In genomic region chr9:40453889-40454288, GRCm38 (mm10) we compare ENCODE assay signal across 16 mouse cellular contexts.
DNase-seq lines count a peak whose midpoint lies in the region; ATAC-seq and TF ChIP-seq lines count a peak whose summit lies in the region.
"Had no signal": no experiment of that assay in that cellular context is flagged by ENCODE, and none has a peak within 500 bp of the region (broad histone marks: within the 10 kb centered on the region; RNA-seq: fewer than 3 reads in every experiment).

No protein-coding gene starts in this region.

- H3K4me2 ChIP-seq in forebrain, postnatal 0 days (ENCODE audit: low read depth): peak overlapping the region; percentile 99
- H3K4me2 ChIP-seq in forebrain, embryonic 12.5 days: no peak overlapping the region
- 0 out of 2 replicates have a peak overlapping the region, but pooled peaks have one; percentile 98 for H3K4me2 ChIP-seq in hindbrain, embryonic 12.5 days (replicated peaks)
- no peak overlapping the region for H3K4me2 ChIP-seq in hindbrain, embryonic 13.5 days
- H3K4me2 ChIP-seq in neural tube, embryonic 15.5 days: peak overlapping the region; percentile 98; the same call in 1 of the 2 replicates
- peak overlapping the region; percentile 66 for H3K4me2 ChIP-seq in myocyte (ENCODE audit: low read depth)
- H3K4me2 ChIP-seq: midbrain, embryonic 11.5 days had no signal

- no peak for ATAC-seq in forebrain, postnatal 0 days
- no peak for ATAC-seq in forebrain, embryonic 12.5 days (ENCODE audit: low FRiP score)
- no peak for ATAC-seq in hindbrain, embryonic 12.5 days (ENCODE audit: low FRiP score)
- ATAC-seq in hindbrain, embryonic 13.5 days (ENCODE audit: low FRiP score): no peak
- ATAC-seq in neural tube, embryonic 15.5 days (ENCODE audit: low FRiP score): no peak
- ATAC-seq: liver, embryonic 12.5 days; lung, postnatal 0 days had no signal

- 89% methylated on average over 6 of the region's 6 CpGs for WGBS in forebrain, postnatal 0 days
- 93% methylated on average over 6 of the region's 6 CpGs for WGBS in forebrain, embryonic 12.5 days
- 95% methylated on average over 6 of the region's 6 CpGs for WGBS in hindbrain, embryonic 12.5 days
- WGBS in hindbrain, embryonic 13.5 days: 91% methylated on average over 6 of the region's 6 CpGs
- 91% methylated on average over 6 of the region's 6 CpGs for WGBS in neural tube, embryonic 15.5 days

- no peaks in the 10 kb centered on the region for H3K27me3 ChIP-seq in forebrain, postnatal 0 days (ENCODE audit: insufficient read depth, low read length)
- peaks cover 33% of the 10 kb centered on the region for H3K27me3 ChIP-seq in forebrain, embryonic 12.5 days
- peaks cover 24% of the 10 kb centered on the region for H3K27me3 ChIP-seq in hindbrain, embryonic 12.5 days
- H3K27me3 ChIP-seq in hindbrain, embryonic 13.5 days: peaks cover 29% of the 10 kb centered on the region
- H3K27me3 ChIP-seq in neural tube, embryonic 15.5 days (replicated peaks): peaks cover 12% of the 10 kb centered on the region; the same call in 1 of the 2 replicates
- H3K27me3 ChIP-seq in myocyte (ENCODE audit: control insufficient read depth, insufficient read depth, insufficient read length): no peaks in the 10 kb centered on the region

- H3K27ac ChIP-seq in forebrain, postnatal 0 days (ENCODE audit: low read depth, low read length): no peak overlapping the region
- H3K27ac ChIP-seq in forebrain, embryonic 12.5 days: no peak overlapping the region
- no peak overlapping the region for H3K27ac ChIP-seq in hindbrain, embryonic 12.5 days
- no peak overlapping the region for H3K27ac ChIP-seq in hindbrain, embryonic 13.5 days
- H3K27ac ChIP-seq in neural tube, embryonic 15.5 days (replicated peaks): no peak overlapping the region
- H3K27ac ChIP-seq: liver, embryonic 12.5 days had no signal

- H3K4me3 ChIP-seq in forebrain, postnatal 0 days (ENCODE audit: low read depth, low read length): peak overlapping the region; percentile 62
- no peak overlapping the region for H3K4me3 ChIP-seq in forebrain, embryonic 12.5 days (replicated peaks)
- H3K4me3 ChIP-seq in hindbrain, embryonic 12.5 days: no peak overlapping the region
- no peak overlapping the region for H3K4me3 ChIP-seq in hindbrain, embryonic 13.5 days
- H3K4me3 ChIP-seq in neural tube, embryonic 15.5 days (replicated peaks): no peak overlapping the region
- H3K4me3 ChIP-seq in myocyte: peak overlapping the region; percentile 66
- H3K4me3 ChIP-seq: erythroblast, embryonic 14.5 days; liver, embryonic 12.5 days had no signal

- no peaks in the 10 kb centered on the region for H3K36me3 ChIP-seq in forebrain, postnatal 0 days (ENCODE audit: insufficient read depth)
- no peaks in the 10 kb centered on the region for H3K36me3 ChIP-seq in forebrain, embryonic 12.5 days (replicated peaks)
- H3K36me3 ChIP-seq in hindbrain, embryonic 12.5 days: no peaks in the 10 kb centered on the region
- H3K36me3 ChIP-seq in hindbrain, embryonic 13.5 days: no peaks in the 10 kb centered on the region
- no peaks in the 10 kb centered on the region for H3K36me3 ChIP-seq in neural tube, embryonic 15.5 days
- H3K36me3 ChIP-seq in myocyte (ENCODE audit: control insufficient read depth, insufficient read depth): no peaks in the 10 kb centered on the region
- H3K36me3 ChIP-seq: liver, embryonic 12.5 days had no signal

- H3K4me1 ChIP-seq in forebrain, postnatal 0 days (ENCODE audit: insufficient read depth): peaks cover 5% of the 10 kb centered on the region; the same call in 1 of the 2 replicates
- peaks cover 22% of the 10 kb centered on the region; the same call in 1 of the 2 replicates for H3K4me1 ChIP-seq in forebrain, embryonic 12.5 days
- H3K4me1 ChIP-seq in hindbrain, embryonic 12.5 days: peaks cover 8% of the 10 kb centered on the region; the same call in 1 of the 2 replicates
- H3K4me1 ChIP-seq in hindbrain, embryonic 13.5 days (replicated peaks): peaks cover 19% of the 10 kb centered on the region
- H3K4me1 ChIP-seq in neural tube, embryonic 15.5 days: peaks cover 21% of the 10 kb centered on the region

- H3K9me3 ChIP-seq in forebrain, postnatal 0 days (ENCODE audit: low read length): no peaks in the 10 kb centered on the region
- H3K9me3 ChIP-seq in forebrain, embryonic 12.5 days: no peaks in the 10 kb centered on the region
- no peaks in the 10 kb centered on the region for H3K9me3 ChIP-seq in hindbrain, embryonic 12.5 days (replicated peaks)
- no peaks in the 10 kb centered on the region for H3K9me3 ChIP-seq in hindbrain, embryonic 13.5 days
- no peaks in the 10 kb centered on the region for H3K9me3 ChIP-seq in neural tube, embryonic 15.5 days (replicated peaks)
- H3K9me3 ChIP-seq: liver, embryonic 12.5 days had no signal

- no peak for DNase-seq in forebrain, postnatal 0 days
- no peak for DNase-seq in neural tube, embryonic 10.5 days (ENCODE audit: extremely low spot score, low spot score)
- DNase-seq in frontal cortex, postnatal 36 days (ENCODE audit: low spot score in 2 of 2): no peak
- DNase-seq: adrenal gland, postnatal 10 days; cerebellum, adult 18-20 months; kidney, adult 11 months; kidney, postnatal 4 days had no signal

- no peak for TF ChIP-seq CTCF in forebrain, postnatal 0 days (IDR thresholded peaks at IDR 0.05; ENCODE audit: low read depth)

- peaks cover 21% of the 10 kb centered on the region for H3K79me2 ChIP-seq in myocyte (ENCODE audit: control insufficient read depth, insufficient read depth)

- H3ac ChIP-seq in myocyte (ENCODE audit: control insufficient read depth, insufficient read length): no peak overlapping the region

- no peak for TF ChIP-seq POLR2A in myocyte (IDR thresholded peaks at IDR 0.05; ENCODE audit: insufficient read length, low read depth)

- H3K9ac ChIP-seq in forebrain, postnatal 0 days: no peak overlapping the region
- H3K9ac ChIP-seq in forebrain, embryonic 12.5 days: no peak overlapping the region
- no peak overlapping the region for H3K9ac ChIP-seq in hindbrain, embryonic 12.5 days
- H3K9ac ChIP-seq in hindbrain, embryonic 13.5 days: no peak overlapping the region
- H3K9ac ChIP-seq in neural tube, embryonic 15.5 days (replicated peaks): no peak overlapping the region
- H3K9ac ChIP-seq: liver, embryonic 12.5 days had no signal

TF ChIP-seq in myocyte, 11 proteins besides CTCF, POLR2A, EP300 and RAD21:
- TF ChIP-seq MYOG (IDR thresholded peaks at IDR 0.05; ENCODE audit: control insufficient read depth in 1 of 3, insufficient read depth in 1 of 3, insufficient read length in 2 of 3, low read depth in 2 of 3) (no peak), REST (IDR thresholded peaks at IDR 0.05; ENCODE audit: insufficient read depth, insufficient read length) (no peak), MAX (IDR thresholded peaks at IDR 0.05; ENCODE audit: low read depth) (no peak), TCF3 (IDR thresholded peaks at IDR 0.05; ENCODE audit: insufficient read length, low read depth) (no peak)

Comparison
In these comparisons a context has a peak if more than half of its experiments do, and no peak if none do; other contexts are left out.
1. H3K4me2 ChIP-seq: peak in forebrain, postnatal 0 days (single experiment), hindbrain, embryonic 12.5 days (single experiment), neural tube, embryonic 15.5 days (single experiment) and myocyte (single experiment); none in forebrain, embryonic 12.5 days (single experiment) and hindbrain, embryonic 13.5 days (single experiment).
2. H3K4me3 ChIP-seq: peak in forebrain, postnatal 0 days (single experiment) and myocyte (single experiment); none in forebrain, embryonic 12.5 days (single experiment), hindbrain, embryonic 12.5 days (single experiment), hindbrain, embryonic 13.5 days (single experiment) and neural tube, embryonic 15.5 days (single experiment).